Mouse (Mus musculus): ENCODE measurements around the gene Olfr132.
"Not testable (repeated sequence)": the region's sequence is repeated elsewhere in the genome, so short reads cannot be mapped to it uniquely, and the experiment has no call there.

Gene Olfr132

DNA sequence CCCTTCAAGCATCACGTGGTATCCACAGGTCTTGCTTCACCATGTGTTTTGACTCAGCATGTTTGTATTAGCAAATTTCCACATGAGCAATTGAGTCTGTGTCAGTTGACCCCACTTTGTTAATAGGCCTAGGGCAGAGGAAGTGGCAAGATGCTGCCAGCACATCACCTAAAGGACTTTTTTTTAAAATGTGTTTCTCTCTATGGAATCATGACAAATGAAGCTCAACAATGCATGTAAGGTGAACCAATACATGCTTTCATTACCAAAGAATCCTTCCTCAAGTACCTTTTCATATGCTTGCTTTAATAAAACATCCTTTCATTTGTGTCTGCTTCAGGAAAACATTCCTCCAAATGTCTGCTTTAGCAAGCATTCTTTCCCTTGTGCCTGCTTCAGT lies at the start of gene Olfr132:
TSS of gene Olfr132 (minus strand) at position 101 of the 400 bp plus-strand sequence.
- DNase-seq (ENCODE audit: extremely low spot score, low read depth, low spot score): no peak

DNA sequence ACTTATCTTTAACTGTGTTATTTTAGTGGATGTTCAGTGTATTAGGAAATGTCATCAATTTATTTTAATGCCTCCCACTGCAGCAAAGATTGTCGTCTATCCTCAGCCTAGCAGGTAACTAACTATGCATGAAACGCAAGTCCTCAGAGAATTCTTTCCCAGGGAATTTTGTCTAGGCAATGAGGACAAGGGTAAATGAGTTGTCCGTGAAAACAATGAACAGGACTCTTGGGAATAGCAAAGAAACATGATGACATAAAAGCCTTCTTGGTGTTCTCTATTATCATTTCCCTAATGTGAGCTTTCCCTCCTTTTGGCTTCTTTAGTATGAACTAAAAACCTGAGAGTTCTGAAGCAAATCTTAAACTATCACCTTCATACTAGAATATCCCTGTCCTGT lies 36.8 kb upstream of the Olfr132 start, which contains the start of gene Olfr134:
TSS of gene Olfr134 (plus strand) at position 301 of the 400 bp plus-strand sequence.
- no peak for DNase-seq (ENCODE audit: extremely low spot score, low read depth, low spot score)

DNA sequence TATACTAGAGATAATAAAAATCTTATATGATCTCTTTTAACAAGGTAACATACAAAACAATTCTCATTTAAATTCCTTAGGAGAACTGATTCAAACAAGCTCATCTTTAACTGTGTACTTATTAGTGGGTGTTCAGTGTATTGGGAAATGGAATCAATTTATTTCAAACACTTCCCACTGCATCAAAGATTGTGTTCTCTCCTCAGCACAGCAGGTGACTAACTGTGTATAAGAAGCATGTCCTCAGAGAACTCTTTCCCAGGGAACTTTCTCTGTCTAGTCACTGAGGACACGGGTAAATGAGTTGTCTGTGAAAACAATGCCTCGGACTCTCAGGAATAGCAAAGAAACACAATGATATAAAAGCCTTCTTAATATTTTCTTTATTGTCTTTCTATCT lies 10.7 kb upstream of the Olfr132 start, which contains the start of gene Olfr133:
TSS of gene Olfr133 (plus strand) at position 301 of the 400 bp plus-strand sequence.
- DNase-seq (ENCODE audit: extremely low spot score, low read depth, low spot score): no peak

DNA sequence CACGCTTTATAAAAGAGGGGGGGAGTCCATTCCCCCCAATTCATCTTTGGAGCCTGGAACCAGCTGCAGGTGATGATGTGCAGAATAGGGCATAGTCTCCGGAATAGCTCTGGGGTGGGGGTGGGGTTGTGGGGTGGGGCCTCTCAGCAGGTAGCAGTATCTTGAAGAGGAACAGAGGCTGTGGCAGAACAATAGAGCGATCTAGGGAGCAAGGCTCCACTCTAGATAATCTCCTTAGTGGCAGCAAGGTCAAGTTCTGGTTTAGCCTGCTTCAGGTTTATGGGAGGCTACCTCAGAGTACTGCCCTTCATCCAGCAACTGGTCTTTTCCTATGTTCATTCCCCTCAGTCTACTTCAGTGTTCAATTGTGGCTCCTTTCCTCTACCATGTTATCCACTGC lies 9.0 kb downstream of the Olfr132 start:
- DNase-seq (ENCODE audit: extremely low spot score, low read depth, low spot score): not testable (repeated sequence)

DNA sequence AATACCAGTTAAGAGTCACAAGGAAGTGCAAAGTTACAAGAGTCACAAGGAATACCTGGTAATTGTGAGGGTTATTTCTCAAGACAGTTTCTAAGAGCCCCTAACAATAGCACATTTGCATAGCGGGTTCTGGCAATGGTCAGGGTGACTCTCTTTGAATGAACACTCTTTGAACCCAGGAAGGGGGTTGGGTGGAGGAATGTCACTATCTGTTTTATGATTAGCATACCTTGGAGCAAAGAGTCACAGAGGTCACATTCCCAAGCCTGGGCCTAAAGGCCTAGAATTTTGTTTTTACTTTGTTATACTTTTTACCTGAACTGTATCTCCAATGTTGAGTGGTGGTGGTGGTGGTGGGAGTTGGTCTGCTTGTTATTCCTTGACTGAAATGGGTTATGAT lies 10.1 kb downstream of the Olfr132 start:
- DNase-seq (ENCODE audit: extremely low spot score, low read depth, low spot score): not testable (repeated sequence)

DNA sequence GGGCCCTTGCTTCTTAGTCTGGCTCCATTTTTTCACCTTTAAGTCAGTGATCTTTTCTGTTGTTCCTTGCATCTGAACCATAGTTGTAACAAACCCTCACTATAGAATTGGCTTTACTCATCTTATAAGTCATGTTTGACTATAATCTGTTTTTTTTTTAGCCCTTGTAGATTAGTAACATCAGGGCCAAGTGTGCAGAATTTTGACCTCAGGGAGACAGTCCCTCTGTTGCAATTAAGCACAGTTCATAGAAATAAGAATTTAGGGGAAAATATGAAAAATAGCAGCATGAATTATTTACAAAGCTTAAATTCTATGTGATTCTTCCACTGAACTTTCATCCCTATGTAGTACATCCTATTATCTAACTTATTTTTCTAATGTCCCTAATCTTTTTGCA lies 45.7 kb downstream of the Olfr132 start, which contains the start of gene Olfr131:
TSS of gene Olfr131 (minus strand) at position 101 of the 400 bp plus-strand sequence.
- no peak for DNase-seq (ENCODE audit: extremely low spot score, low read depth, low spot score)

DNA sequence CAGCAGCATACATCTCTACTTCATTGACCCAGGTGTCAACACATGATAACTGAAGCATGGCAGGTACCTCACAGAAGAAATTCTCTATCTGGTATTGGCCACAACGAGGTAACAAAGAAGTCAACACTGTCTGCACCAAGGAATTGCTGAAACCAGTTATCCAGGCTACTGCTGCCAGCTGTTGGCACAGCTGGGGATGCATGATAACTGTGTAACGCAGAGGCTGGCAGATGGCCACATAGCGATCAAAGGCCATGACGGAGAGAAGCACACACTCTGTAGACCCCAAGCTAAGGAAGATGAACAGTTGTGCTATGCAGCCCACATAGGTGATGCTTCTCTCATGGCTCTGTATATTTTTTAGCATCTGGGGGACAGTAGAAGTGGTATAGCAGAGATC lies 52.0 kb downstream of the Olfr132 start:
- no peak for DNase-seq (ENCODE audit: extremely low spot score, low read depth, low spot score)
